Mouse (Mus musculus) neural tube, embryonic 11.5 days (tissue): ENCODE measurements around the gene Gm10553. TPM values are rescaled to one million over a fixed set of nuclear protein-coding genes. Genes with fewer than 3 reads are reported as not detected.
"Not testable (repeated sequence)": the region's sequence is repeated elsewhere in the genome, so short reads cannot be mapped to it uniquely, and the experiment has no call there.

Experiments
- ATAC-seq: fragments of 200-750 bp; cut with Nextera tagmentation; 2 replicates; pipeline ENCODE4 v1.8.0; 2017; ENCODE audit warnings: moderate number of reproducible peaks, mild to moderate bottlenecking, moderate TSS enrichment, moderate library complexity; ENCODE audit not compliant: insufficient read depth, low FRiP score, low TSS enrichment
- DNase-seq: peaks from one replicate; pipeline ENCODE4 v3.0.0-alpha.2; 2015; ENCODE audit warnings: low spot score
- H3K27ac ChIP-seq: fragments of 300-500 bp; sonication (generic); 2 replicates; pipeline ENCODE4 v1.5.1; 2014; ENCODE audit warnings: low read depth, mild to moderate bottlenecking, low read length
- H3K27me3 ChIP-seq: fragments of 300-500 bp; sonication (generic); 2 replicates; pipeline ENCODE4 v1.6.1; 2014; ENCODE audit warnings: mild to moderate bottlenecking, low read length, mixed read lengths; ENCODE audit not compliant: control insufficient read depth, insufficient read depth
- H3K36me3 ChIP-seq: fragments of 300-500 bp; sonication (generic); 2 replicates; pipeline ENCODE4 v1.6.1; 2014; ENCODE audit warnings: mild to moderate bottlenecking, low read length, moderate library complexity, mixed read lengths; ENCODE audit not compliant: control insufficient read depth, insufficient read depth
- H3K4me1 ChIP-seq: fragments of 300-500 bp; sonication (generic); 2 replicates; pipeline ENCODE4 v1.6.1; 2014; ENCODE audit warnings: low read length, mixed read lengths; ENCODE audit not compliant: control insufficient read depth, insufficient read depth
- H3K4me2 ChIP-seq: fragments of 300-500 bp; sonication (generic); 2 replicates; pipeline ENCODE4 v1.6.1; 2014; ENCODE audit warnings: low read depth, mild to moderate bottlenecking, moderate library complexity
- H3K4me3 ChIP-seq: fragments of 300-500 bp; sonication (generic); 2 replicates; pipeline ENCODE4 v1.5.1; 2014; ENCODE audit warnings: low read depth, low read length
- H3K9ac ChIP-seq: fragments of 300-500 bp; sonication (generic); 2 replicates; pipeline ENCODE4 v1.6.1; 2014; ENCODE audit warnings: mild to moderate bottlenecking, low read length
- H3K9me3 ChIP-seq: fragments of 300-500 bp; sonication (generic); 2 replicates; pipeline ENCODE4 v1.6.1; 2016; ENCODE audit warnings: low read length; ENCODE audit not compliant: control insufficient read depth
- WGBS: fragments of 180-500 bp; shearing (Covaris S2); extraction: QIAGEN DNeasy Blood & Tissue Kit; methylation state at CpG from one replicate; pipeline ENCODE4 v1.1.7; 2014; 5-methylcytosine and 5-hydroxymethylcytosine counted together
- polyA plus RNA-seq: library from polyadenylated mRNA; unstranded; fragments of >200 nt; fragmentation: Nextera tagmentation; extraction: Ambion mirVana; gene quantifications from 2 replicates; pipeline ENCODE4 v1.2.1, GENCODE M21; 2014

Gm10553 gene
- polyA plus RNA-seq, 1 experiment from 2014 or later: not detected

DNA sequence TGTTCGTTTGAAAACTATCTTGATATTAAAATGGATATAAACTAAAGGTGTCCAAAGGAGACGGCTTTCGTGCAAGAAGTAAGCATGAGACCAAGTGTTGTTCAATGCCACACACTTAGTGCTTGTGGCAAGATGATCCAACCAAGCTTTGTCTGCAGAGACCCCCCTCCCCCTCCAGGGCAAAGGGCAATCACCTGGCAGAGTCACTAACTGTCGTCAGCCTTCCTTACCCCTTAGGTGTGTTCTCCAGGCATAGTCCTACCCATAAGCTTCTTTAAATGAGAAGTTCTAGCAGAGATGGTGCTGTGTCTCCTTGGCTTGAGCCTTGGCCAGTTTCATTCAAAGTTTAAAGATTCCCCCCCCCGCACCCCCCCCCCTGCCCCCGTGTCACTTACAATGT, 17.6 kb downstream of the Gm10553 start:
- not testable (repeated sequence) for H3K4me1 ChIP-seq, H3K9ac ChIP-seq, H3K4me3 ChIP-seq, H3K27ac ChIP-seq, H3K36me3 ChIP-seq, H3K9me3 ChIP-seq, H3K4me2 ChIP-seq, DNase-seq, H3K27me3 ChIP-seq, ATAC-seq
- WGBS: 63% methylated on average over 4 of the region's 6 CpGs

DNA sequence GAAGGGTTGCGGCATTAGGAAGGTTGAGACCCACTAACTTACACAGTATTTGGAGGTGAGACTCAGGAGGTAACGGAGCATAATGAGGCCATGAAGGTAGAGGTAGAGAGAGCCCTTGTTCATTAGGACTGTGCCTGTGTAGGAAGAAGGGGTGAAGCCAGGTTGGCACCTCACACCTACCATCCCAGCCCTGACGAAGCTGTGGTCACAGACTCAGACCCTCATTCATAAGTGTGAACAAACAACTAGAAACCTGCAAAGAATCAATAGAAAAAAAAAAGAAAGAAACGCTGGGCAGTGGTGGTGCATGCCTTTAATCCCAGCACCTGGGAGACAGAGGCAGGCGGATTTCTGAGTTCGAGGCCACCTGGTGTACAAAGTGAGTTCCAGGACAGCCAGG, 18.4 kb downstream of the Gm10553 start:
- not testable (repeated sequence) for H3K27me3 ChIP-seq, H3K9ac ChIP-seq, H3K27ac ChIP-seq, H3K4me2 ChIP-seq, H3K4me1 ChIP-seq, ATAC-seq, H3K4me3 ChIP-seq, H3K9me3 ChIP-seq, H3K36me3 ChIP-seq, DNase-seq
- 79% methylated on average over 5 of the region's 6 CpGs for WGBS

DNA sequence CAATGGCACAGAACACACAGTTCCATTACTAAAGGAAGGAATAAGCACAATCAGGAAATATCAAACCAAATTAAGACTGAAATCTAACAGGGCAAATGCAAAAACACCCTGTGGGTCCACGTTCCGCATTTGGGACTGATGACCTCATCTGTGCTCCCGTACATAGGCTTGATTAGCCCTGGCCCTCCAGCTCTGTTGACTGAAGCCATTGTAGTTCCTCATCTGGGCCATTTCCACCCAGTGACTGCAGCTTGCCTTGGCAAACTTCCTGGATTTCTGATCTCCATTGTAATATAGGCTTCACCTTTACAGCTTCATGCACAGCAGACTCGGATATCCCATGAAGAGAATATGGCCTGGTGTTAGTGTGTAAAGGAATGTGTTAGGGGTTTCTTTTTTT, 21.9 kb downstream of the Gm10553 start:
- not testable (repeated sequence) for DNase-seq, H3K36me3 ChIP-seq, H3K27ac ChIP-seq, ATAC-seq, H3K9me3 ChIP-seq, H3K27me3 ChIP-seq, H3K4me2 ChIP-seq, H3K9ac ChIP-seq, H3K4me1 ChIP-seq, H3K4me3 ChIP-seq
- 89% methylated on average over 4 of the region's 4 CpGs for WGBS

DNA sequence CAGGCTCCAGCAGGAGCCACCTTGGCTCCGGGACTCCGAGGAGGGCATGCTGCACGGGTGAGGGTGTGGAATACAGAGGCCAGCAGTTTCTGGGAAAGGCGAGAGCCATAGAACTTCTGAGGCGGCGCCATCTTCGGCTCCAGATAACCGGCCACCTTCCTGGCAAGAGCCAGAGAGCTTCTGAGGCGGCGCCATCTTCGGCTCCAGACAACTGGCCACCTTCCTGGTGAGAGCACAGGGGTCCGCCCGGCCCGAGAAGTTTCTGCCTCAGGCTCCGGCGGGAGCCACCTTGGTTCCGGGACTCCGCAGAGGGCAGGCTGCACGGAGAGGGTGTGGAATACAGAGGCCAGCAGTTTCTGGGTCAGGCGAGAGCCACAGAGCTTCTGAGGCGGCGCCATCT, 33.7 kb downstream of the Gm10553 start:
- not testable (repeated sequence) for H3K27me3 ChIP-seq, H3K9me3 ChIP-seq, H3K36me3 ChIP-seq, H3K27ac ChIP-seq, H3K4me1 ChIP-seq, ATAC-seq, H3K9ac ChIP-seq, DNase-seq, H3K4me2 ChIP-seq, H3K4me3 ChIP-seq
- WGBS: 91% methylated on average over 19 of the region's 22 CpGs

Other genes starting within 250 kb of the Gm10553 start
- gene Slc16a14, start 165.0 kb upstream of the Gm10553 start, polyA plus RNA-seq: 1.2 and 2.4 TPM in 2 replicates
- gene A530032D15Rik, start 9.7 kb downstream of the Gm10553 start, polyA plus RNA-seq: not detected in 2 replicates
- not detected in 2 replicates for gene C130026I21Rik, start 170.4 kb downstream of the Gm10553 start, polyA plus RNA-seq